Mouse (Mus musculus): ENCODE measurements around the gene Crcp. TPM values are rescaled to one million over a fixed set of nuclear protein-coding genes. Genes with fewer than 3 reads are reported as not detected.
"Not testable (repeated sequence)": the region's sequence is repeated elsewhere in the genome, so short reads cannot be mapped to it uniquely, and the experiment has no call there.

Gene Crcp
- total RNA-seq, 2 experiments from 2014 or later: 34.4 to 34.7 TPM

- no peak for DNase-seq (ENCODE audit: low spot score in 2 of 2)
Observed at GRCm38 (mm10) chr5:130023067-130023766, 5.9 kb upstream of the Crcp start.

DNA sequence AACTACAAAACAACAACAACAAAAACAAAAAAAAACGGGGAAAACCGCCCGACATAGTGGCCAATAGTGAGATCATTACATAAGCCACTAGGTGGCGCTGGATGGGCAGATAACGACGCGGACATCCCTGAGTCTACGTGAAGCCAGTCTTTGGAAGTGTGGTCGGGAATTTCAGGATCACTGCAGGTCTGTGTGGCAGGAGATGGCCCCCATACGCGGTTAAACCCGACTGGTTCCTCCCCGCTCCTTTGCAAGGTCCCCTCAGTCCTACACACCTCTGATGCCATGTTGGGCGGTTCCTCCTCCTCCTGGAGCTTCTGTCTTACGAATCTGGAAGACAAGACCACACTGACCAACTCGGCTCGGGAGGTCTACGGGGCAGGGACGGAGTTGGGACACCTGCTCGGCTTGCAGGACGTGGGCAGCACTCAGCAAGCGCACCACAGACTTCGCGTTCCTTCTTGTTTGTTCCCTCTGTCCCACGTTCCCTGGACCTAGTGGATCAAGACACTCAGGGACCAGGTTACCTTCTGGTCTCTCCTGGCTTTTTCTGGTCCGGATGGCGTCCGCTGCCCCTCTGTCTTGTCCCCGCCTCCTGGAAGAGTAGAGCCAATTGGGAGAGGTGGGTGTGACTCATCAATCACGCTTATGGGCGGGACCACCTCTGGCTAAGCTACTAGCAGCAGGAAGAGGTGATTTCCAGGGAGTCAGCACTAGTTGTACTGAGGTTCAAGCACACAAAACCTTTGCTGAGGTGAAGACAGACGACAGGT, 5.1 kb upstream of the Crcp start:
- DNase-seq (ENCODE audit: low spot score in 2 of 2): peak; percentile 69 to 74

GRCm38 (mm10) chr5:130027134-130027533, 2.0 kb upstream of the Crcp start:
- no peak for DNase-seq (ENCODE audit: low spot score in 2 of 2)

- DNase-seq (ENCODE audit: low spot score in 2 of 2): no peak
Observed at GRCm38 (mm10) chr5:130027696-130028095, 1.4 kb upstream of the Crcp start.

GRCm38 (mm10) chr5:130031410-130032390, 2.6 kb downstream of the Crcp start:
- DNase-seq (ENCODE audit: low spot score in 2 of 2): no peak

- DNase-seq (ENCODE audit: low spot score in 2 of 2): no peak
Observed at GRCm38 (mm10) chr5:130033869-130034268, 4.8 kb downstream of the Crcp start.

GRCm38 (mm10) chr5:130036300-130036699, 7.2 kb downstream of the Crcp start:
- not testable (repeated sequence) for DNase-seq (ENCODE audit: low spot score in 2 of 2)

DNA sequence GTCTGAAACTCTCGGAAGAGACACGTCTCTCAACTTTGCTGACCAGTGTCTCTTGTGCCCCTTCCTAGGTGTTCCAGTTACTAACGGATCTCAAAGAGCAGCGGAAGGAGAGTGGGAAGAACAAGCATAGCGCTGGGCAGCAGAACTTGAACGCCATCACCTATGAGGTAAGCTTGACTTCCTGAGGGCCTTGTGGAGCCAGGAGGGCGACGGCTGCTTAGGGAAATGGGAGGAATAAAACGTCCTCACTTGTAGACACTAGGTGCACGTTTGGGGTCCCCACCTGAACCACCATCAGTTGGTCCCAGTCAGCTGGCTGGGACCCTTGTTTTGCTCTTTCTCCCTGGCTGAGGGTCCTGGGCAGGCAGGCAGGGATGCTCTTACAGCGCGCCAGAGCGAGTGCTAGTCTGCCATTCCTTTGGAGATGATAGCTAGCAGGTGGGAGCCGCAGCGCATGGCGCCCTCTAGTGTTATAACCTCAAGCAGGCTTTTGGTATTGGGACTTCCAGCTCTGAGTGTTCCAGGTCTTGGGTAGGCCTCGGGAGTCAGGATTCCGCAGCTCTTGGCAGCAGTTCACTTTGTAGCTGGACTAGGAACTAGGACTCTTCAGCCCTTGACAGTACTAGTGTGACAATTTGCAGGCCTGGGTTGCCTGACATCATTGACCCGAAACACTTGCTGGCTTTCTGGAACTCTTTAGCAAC, 8.8 kb downstream of the Crcp start:
- peak; percentile 53 to 70 for DNase-seq (ENCODE audit: low spot score in 2 of 2)

DNA sequence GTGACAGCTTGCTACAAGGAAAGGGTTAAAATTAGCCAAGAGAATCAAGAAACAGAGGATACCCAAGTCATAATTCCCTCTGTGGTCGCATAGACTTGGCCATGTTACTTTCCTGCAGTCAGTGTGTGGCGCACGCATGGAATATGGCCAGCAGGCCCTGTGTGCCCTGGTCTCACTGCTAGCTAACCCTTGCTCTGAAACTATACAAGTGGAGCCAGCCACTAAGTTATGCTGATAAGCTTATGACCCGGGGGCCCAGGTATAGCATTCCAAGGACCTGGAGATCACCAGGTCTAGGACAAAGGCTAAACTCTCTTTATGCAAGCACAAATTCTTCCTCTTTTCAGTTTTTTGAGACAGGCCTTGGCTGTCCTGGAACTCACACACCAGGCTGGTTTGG, 11.7 kb downstream of the Crcp start:
- no peak for DNase-seq (ENCODE audit: low spot score in 2 of 2)

DNA sequence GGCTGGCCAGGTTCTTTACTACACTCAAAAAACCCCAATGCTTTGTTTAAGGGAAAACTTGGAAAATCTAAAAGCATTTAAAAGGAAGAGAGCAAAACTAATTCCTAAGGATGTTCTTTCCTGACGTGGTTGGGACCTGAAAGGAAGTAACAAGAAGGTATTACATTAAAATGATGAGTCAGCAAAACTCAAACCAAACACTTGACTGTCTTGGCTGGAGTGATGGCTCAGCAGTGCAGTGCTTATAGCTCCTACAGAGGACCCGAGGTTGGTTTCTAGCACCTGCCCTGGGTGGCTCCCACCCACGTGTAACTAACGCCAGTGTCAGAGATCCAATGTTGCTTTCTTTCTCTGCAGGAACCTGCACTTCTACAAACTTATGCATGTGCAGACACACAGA, 12.2 kb downstream of the Crcp start:
- no peak for DNase-seq (ENCODE audit: low spot score in 2 of 2)

DNA sequence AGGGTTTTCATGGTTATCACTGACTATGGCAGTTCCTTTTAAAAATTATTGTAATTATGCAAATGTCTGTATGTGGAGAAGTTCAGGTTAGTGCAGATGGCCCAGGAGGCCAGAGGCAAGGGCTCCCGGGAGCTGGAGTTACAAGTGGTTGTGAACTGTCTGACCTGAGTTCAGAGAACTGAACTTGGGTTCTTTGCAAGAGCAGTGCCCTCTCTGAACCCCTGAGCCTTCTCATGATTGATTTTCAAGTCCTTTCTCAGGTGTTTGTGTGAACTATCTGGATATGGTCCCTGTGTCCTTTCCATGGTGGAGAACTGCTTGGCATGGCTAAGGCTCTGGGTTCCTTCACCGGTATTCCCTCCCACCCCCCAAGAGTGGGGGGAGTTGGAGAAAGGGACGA, 14.7 kb downstream of the Crcp start:
- DNase-seq (ENCODE audit: low spot score in 2 of 2): no peak

GRCm38 (mm10) chr5:130044201-130044695, 15.2 kb downstream of the Crcp start:
- peak; percentile 44 to 61 for DNase-seq (ENCODE audit: low spot score in 2 of 2)

- no peak for DNase-seq (ENCODE audit: low spot score in 2 of 2)
Observed at GRCm38 (mm10) chr5:130046100-130046499, 17.0 kb downstream of the Crcp start.

GRCm38 (mm10) chr5:130046589-130046988, 17.5 kb downstream of the Crcp start:
- no peak for DNase-seq (ENCODE audit: low spot score in 2 of 2)

- no peak for DNase-seq (ENCODE audit: low spot score in 2 of 2)
Observed at GRCm38 (mm10) chr5:130047013-130047412, 17.9 kb downstream of the Crcp start.

DNA sequence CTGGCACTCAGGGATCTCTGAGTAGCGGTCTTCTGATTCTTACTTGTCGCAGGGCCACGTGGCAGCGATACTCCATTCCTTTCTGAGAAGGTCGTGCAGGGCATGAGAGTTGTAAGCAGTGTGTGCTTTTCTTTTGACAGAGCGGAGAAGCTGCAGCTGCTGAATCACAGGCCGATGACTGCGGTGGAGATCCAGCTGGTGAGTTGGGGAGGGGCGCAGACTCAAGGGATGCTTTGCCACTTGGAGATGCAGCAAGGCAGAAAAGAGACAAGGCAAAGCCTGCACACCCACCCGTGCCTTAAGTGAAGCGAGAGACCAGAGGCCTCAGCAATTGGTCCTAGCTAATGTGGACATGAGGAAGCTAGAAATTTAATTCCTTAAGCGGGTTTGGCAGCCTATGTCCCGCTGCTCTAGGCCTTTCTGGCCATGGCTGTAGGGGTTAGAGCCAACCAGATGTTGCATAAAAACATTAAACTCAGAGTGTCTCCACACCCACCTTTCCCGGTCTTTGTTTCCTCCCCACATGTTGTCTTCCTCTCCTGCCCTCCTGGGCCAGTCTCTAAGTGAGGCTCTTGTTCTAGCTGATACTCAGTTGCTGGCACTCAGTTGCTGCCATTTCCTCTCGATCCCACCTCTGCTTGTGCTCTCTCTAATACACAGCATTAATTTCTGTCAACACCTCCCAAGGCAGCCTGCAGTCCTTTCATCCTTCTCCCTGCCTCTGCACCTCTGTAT, 19.9 kb downstream of the Crcp start:
- no peak for DNase-seq (ENCODE audit: low spot score in 2 of 2)

- no peak for DNase-seq (ENCODE audit: low spot score in 2 of 2)
Observed at GRCm38 (mm10) chr5:130050416-130050815, 21.3 kb downstream of the Crcp start.

GRCm38 (mm10) chr5:130051073-130051860, 22.2 kb downstream of the Crcp start:
- DNase-seq (ENCODE audit: low spot score in 2 of 2): no peak

- DNase-seq (ENCODE audit: low spot score in 2 of 2): no peak
Observed at GRCm38 (mm10) chr5:130052510-130052909, 23.4 kb downstream of the Crcp start.

Measured in layer of hippocampus, postnatal 10 days (tissue).